Mouse (Mus musculus): ENCODE measurements around the gene Mlxipl.

Gene Mlxipl

GRCm38 (mm10) chr5:135185016-135185415 is 95.3 kb downstream of the Mlxipl start:
- DNase-seq (ENCODE audit: low read depth, low spot score), result no peak

DNA sequence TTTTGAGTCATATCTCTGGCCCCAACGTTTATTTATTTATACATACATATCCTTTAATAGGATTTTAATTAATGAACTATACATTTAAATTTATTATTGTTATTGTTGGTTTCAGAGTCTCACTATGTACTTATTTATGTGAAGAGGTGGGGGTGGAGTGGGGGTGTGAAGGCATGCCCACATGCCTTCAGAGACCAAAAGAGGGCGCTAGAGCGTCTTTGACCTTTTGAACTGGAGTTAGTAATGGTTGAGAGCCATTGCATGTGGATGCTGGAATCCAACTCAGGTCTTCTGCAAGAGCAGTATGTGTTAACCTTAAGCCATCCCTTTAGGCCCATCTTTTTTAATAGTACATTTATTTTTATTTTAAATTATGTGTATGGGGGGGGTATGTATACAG is 95.9 kb downstream of the Mlxipl start:
- no peak for DNase-seq (ENCODE audit: low read depth, low spot score)

DNA sequence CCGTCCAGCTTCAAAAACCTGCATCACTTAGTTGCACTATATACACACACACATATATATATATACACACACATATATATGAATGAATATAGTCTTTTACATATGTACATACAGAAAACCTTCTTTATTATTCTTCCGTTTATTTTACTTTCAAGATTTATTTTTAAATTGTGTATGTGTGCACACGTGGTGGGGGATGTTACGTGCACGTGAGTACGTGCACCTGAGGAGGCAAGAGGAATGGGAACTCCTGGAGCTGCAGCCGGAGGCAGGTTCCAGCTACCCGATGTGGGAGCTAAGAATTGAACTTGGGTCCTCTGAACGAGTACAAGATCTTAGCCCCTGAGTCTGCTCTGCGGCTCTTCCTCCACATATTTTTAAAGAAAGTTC is 96.5 kb downstream of the Mlxipl start:
- no peak for DNase-seq (ENCODE audit: low read depth, low spot score)

GRCm38 (mm10) chr5:135186621-135187348 is 97.1 kb downstream of the Mlxipl start, which contains the start of gene Baz1b:
Baz1b (plus strand) TSS chr5:135187264.
- peak; percentile 97 for DNase-seq (ENCODE audit: low read depth, low spot score)

DNA sequence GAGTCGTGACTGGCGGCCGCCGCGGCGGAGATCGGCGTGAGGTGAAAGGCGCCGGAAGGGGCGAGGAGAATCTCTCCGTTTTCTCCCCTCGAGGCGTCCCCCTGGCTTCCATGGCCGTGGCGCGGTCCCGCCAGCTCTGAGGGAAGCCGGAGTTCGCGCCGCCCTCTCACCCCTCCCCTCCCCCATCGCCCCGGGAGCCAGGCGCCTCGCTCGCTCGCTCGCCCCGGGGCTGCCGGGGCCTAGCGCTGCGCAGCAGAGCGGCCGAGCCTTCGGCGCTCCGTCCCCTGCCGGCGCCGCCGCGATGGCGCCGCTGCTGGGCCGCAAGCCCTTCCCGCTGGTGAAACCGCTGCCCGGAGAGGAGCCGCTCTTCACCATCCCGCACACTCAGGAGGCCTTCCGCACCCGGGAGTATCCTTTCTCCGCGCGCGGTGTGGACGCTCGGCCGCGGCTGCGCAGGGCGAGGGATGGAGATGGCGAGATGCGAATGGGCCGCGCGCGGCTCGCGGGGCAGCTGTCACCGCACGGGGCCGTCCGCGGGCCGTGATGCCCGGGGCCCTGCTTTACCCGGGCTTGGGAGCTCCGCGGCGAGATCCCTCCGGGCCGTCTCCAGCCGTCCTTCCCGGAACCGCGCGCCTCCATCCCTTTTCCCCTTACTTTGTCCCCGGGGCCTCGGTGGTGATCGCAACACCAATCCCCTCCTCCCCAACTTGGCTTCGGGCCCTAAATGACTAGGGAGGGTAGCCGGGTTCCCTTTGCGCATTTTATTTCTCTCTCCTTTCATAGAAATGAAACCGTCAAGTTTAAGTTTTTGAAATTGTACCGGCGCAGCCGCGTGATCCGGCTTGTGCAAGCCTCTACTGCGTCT is 97.9 kb downstream of the Mlxipl start:
- no peak for DNase-seq (ENCODE audit: low read depth, low spot score)

Data from retina, postnatal 7 days (tissue).